Mouse (Mus musculus) embryonic stem cell, embryonic (primary cell): ENCODE data around the gene Cep170b.

ENCODE experiments used
- CTCF ChIA-PET, 4 experiments: fragments of 300-600 bp in 2 of 4; fragments of 350-600 bp in 2 of 4; sonication (Branson Sonifier 250); formaldehyde crosslinking; loops; one replicate each; lab custom pipeline; 2022; ENCODE audit warnings: inconsistent platforms in 2 of 4; lab: Charles Lee
- POLR2A ChIA-PET, 4 experiments: fragments of 300-600 bp in 2 of 4; fragments of 350-600 bp in 2 of 4; sonication (Branson Sonifier 250); formaldehyde crosslinking; loops; one replicate each; lab custom pipeline; 2022; ENCODE audit warnings: antibody characterized with exemption in 4 of 4, inconsistent platforms in 1 of 4; lab: Charles Lee

The Cep170b gene

DNA sequence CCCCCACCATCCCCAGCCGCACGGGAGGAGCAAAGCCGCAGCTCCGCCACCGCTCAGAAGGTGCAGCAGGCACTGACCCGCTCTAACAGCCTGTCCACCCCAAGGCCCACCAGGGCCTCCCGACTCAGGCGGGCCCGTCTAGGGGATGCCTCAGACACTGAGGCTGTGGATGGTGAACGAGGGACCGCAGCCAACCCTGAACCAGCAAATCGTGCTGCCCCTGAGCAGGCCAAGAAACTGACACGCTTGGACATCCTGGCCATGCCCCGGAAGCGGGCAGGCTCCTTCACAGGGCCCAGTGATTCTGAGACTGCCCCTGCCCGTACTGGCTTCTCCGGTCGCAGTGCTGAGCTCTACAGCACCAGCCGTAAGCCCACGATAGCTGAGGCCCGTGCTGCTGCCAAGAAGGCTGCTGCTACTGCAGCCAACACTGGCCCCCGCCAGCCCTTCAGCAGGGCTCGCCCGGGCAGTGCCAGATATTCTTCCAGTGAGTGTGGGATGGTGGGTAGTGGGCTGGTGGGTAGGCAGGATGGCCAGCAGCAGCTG is 18.8 kb downstream of the Cep170b start:
- CTCF ChIA-PET = interaction anchor here in 3 of 4 experiments (1.0 to 1.7 kb wide), 5 partner anchors 9 to 32 kb away, joined by 3 to 7 read pairs (median 3); no protein-coding TSS in a partner anchor
- POLR2A ChIA-PET = interaction anchor here in 2 of 4 experiments (1.1 to 2.6 kb wide), 5 partner anchors 8 to 133 kb away, joined by 3 to 6 read pairs (median 5); no protein-coding TSS in a partner anchor

DNA sequence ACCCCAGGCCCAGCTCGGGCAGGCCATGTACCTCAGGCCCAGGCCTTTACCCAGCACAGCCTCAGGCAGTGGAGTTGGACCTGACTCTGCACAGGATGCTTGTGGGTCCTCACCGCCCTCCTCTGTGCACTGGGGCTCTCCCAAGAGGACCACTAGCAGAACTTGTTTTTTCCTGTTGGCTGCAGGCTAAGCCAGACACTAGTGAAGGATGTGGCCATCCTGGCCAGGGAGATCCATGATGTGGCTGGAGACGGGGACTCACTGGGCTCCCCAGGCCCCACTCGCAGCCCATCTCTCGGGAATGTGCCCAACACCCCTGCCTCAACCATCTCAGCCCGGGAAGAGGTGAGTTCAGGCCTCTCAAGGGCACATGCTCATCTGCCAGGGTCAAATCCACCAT is 22.5 kb downstream of the Cep170b start:
- CTCF ChIA-PET = interaction anchor here (0.9 to 3.0 kb wide), 25 partner anchors 11 to 475 kb away, joined by 3 to 15 read pairs (median 5); partner anchors contain the start of genes Cep170b (in 2 of the 4) and Pld4 (in 1 of the 4)
- POLR2A ChIA-PET = interaction anchor here in 3 of 4 experiments (0.7 to 2.8 kb wide), 14 partner anchors 12 to 107 kb away, joined by 3 to 12 read pairs (median 3); partner anchors contain the start of gene Cdca4 (in 2 of the 3)

DNA sequence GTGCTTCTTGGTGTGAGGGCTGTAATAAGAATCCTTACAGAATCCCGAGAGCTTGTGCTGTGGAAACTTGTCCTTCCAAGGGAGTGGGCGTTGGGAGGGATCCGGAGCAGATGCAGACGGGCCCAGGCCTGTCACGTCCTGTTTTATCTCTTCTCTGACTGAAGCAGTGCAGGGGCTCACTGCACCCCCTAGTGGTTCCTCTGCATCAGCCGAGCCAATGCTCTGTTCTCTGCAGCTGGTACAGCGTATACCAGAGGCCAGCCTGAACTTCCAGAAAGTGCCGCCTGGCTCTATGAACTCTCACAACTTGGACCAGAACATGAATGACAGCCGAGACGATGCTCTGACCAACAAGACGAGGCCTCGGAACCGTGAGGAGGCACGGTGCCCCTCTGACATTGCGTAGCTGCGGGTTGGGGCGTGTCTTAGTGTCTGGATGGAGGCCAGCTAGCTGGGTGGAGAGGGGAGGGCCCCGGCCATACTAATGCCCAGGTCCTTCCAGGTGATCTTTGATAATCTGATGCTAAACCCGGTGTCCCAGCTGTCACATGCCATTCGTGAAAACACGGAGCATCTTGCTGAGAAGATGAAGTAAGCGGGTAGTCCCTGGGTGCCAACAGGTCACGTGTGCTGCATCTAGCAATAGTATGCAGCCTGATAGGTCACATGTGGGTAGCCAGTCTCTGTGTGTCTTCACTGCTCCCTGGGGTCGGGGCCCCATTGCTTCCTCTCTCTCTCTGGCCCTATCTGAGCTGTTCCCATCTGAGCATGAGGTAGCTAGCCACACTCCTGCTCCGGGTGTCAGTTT is 23.1 kb downstream of the Cep170b start:
- ChIA-PET POLR2A (interaction anchor here (0.6 to 2.8 kb wide), 16 partner anchors 13 to 1029 kb away, joined by 3 to 12 read pairs (median 3); partner anchors contain the start of gene Cdca4 (in 2 of the 4)), CTCF (interaction anchor here (0.6 to 3.0 kb wide), 34 partner anchors 8 to 474 kb away, joined by 3 to 15 read pairs (median 5); partner anchors contain the start of genes Cep170b (in 2 of the 4), Pld4 (in 2 of the 4) and Cdca4 (in 1 of the 4))

DNA sequence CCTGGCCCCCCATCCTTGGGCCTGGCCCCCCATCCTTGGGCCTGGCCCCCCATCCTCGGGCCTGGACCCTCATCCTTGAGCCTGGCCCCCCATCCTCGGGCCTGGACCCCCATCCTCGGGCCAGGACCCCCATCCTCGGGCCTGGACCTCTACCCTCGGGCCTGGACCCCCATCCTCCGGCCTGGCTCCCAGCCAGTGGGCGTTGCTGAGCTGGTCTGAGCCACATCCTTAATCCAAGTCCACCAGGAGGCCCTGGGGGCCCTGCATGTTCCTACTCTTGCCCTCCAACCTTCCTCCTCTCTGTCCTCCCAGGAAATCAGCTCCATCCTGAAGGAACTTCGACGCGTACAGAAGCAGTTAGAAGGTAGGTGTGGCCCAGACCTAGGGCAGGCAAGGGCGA is 24.0 kb downstream of the Cep170b start:
- ChIA-PET CTCF (interaction anchor here (0.9 to 3.0 kb wide), 20 partner anchors 9 to 192 kb away, joined by 3 to 15 read pairs (median 5); partner anchors contain the start of genes Cdca4 (in 1 of the 4) and Cep170b (in 1 of the 4)), POLR2A (interaction anchor here in 3 of 4 experiments (0.8 to 2.2 kb wide), 5 partner anchors 8 to 91 kb away, joined by 4 to 5 read pairs (median 5); no protein-coding TSS in a partner anchor)

DNA sequence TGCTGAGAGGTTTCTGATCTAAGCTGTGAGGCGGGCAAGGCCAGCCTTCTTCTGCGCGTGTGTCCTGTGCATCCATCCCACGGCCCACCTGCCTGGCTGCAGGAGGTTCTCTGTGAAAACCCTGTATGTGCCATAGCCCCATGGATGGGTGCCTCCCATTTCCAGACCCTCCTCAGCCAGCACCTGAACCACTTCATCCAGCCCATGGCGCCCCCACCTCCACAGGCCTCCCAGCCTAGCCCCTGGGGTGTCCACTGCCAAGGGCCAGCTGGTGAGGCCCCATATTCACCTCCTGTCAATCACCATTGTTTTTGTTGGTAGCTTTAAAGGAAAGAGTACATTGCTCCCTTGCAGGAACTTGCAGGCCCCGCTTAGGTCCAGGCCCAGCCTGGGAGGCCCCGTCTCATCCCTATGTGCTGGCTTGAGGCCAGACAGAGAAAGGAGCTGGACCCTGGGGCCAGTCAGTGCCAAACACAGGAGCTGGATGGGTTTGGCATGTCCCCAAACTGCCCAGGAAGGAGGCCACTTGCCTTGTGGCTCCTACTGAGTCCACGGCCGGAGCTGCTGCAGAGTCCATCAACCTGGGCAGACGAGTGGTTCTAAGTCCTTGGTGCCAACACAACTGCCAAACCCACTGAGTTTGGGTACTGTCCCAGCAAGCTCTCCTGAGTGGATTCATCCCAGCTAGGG is 24.8 kb downstream of the Cep170b start:
- ChIA-PET POLR2A (interaction anchor here in 3 of 4 experiments (0.6 to 2.2 kb wide), 9 partner anchors 9 to 413 kb away, joined by 3 to 5 read pairs (median 4); no protein-coding TSS in a partner anchor), CTCF (interaction anchor here in 3 of 4 experiments (0.5 to 3.5 kb wide), 16 partner anchors 15 to 561 kb away, joined by 3 to 31 read pairs (median 6); no protein-coding TSS in a partner anchor)

DNA sequence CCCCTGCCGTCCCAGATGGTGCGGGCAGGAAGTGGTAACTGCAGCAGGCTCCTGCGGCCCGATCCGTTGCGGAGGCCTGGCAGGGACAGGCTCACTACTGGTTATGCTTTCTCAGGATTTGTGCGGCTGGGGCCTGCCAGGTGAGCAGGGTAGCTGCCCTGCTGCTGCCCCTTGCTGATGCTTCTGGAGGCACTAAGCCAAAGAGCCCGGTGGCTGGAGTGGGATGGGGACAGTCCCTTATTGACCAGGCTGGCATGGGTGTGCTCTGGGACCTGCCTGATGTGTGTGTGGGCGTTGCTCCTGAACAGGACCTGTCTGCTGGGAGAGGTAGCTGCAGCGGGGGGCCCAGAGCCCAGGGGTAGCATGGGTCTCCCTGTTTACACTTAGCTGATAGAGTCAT is 25.5 kb downstream of the Cep170b start:
- CTCF ChIA-PET = interaction anchor here in 3 of 4 experiments (0.5 to 3.5 kb wide), 14 partner anchors 17 to 1928 kb away, joined by 3 to 31 read pairs (median 5); no protein-coding TSS in a partner anchor
- POLR2A ChIA-PET = interaction anchor here in 3 of 4 experiments (0.5 to 3.0 kb wide), 11 partner anchors 9 to 204 kb away, joined by 3 to 10 read pairs (median 4); partner anchors contain the start of genes Cdca4 (in 1 of the 3) and Pld4 (in 1 of the 3)

DNA sequence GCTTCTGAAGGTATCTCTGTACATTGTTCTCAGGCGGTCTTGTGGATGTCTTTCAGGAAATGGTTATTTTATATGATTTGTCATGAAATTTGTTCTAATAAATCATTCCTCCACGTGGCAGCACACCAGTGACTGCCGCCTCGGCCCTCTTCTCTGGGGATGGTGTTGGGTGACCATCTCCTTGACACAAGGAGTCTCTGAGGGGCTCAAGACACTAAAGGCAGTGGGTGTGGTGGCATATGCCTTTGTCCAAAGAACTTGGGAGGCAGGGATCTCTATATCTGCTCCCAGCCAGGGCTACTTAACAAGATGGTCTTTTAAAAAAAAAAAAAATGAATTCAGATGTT is 26.2 kb downstream of the Cep170b start:
- CTCF ChIA-PET = interaction anchor here (0.6 to 3.5 kb wide), 60 partner anchors 9 to 601 kb away, joined by 3 to 31 read pairs (median 4); partner anchors contain the start of genes Clba1 (in 2 of the 4), Btbd6 (in 1 of the 4), Cdca4 (in 1 of the 4) and Cep170b (in 1 of the 4)
- POLR2A ChIA-PET = interaction anchor here in 3 of 4 experiments (0.5 to 3.0 kb wide), 22 partner anchors 9 to 1962 kb away, joined by 3 to 10 read pairs (median 4); partner anchors contain the start of genes Cdca4 (in 1 of the 3), Clba1 (in 1 of the 3) and Pld4 (in 1 of the 3)

DNA sequence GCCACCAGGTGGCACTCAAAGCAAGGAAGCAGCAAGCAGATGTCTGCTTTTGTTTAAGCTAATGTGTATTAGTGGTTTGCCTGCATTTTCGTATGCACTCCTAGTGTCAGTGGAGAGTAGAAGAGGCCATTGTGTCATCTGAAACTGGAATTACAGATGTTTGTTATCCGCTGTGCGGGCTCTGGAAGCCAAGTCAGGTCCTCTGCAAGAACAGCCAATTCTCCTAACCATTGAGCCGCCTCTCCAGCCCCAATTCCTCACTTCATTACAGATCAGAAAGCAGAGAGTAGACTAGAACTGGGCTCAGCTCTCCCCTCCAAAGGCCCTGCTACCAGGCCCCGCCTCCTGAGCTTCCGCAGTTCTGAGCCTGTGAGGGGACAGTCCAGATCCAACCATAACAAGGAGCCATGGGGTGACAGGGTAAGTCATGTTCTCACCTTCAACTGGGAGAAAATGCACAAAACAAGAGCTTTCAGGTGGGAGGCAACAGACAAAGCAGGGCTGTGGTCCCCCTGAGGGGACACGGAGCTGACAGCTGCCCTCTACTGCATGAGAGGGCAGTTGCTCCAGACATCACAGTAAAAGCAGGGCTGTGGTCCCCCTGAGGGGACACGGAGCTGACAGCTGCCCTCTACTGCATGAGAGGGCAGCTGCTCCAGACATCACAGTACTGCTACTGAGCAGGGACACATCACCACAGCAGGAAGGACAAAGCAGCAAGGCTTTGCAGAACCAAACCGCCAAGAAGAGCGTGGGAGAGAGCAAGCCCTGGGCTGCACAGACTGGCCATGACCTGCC is 26.8 kb downstream of the Cep170b start:
- CTCF ChIA-PET = interaction anchor here (0.6 to 3.5 kb wide), 66 partner anchors 8 to 602 kb away, joined by 3 to 31 read pairs (median 4); partner anchors contain the start of genes Clba1 (in 2 of the 4), Btbd6 (in 1 of the 4), Cdca4 (in 1 of the 4) and Cep170b (in 1 of the 4)
- POLR2A ChIA-PET = interaction anchor here in 3 of 4 experiments (0.6 to 3.0 kb wide), 27 partner anchors 9 to 1962 kb away, joined by 3 to 10 read pairs (median 4); partner anchors contain the start of genes Brf1 (in 1 of the 3), Cdca4 (in 1 of the 3), Clba1 (in 1 of the 3) and Pld4 (in 1 of the 3)

DNA sequence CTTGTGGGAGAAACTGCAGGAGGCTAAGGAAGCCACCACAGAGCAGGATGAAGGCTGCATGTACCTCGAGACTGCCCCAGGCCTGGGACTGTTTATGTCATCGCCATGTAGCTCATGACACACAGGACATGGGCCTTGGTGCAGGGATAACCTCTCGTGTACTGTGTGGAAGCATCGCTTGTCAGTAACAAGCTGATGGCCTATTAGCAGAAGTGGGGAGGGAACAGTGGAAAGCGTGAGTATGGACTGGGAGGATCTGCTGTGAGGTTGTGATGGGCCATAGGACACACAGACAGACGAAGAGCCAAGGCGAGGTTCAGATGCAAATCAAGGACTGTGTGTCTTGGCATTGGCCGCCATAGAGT is 27.3 kb downstream of the Cep170b start:
- ChIA-PET CTCF (interaction anchor here (0.6 to 3.5 kb wide), 39 partner anchors 8 to 602 kb away, joined by 3 to 31 read pairs (median 4); partner anchors contain the start of genes Btbd6 (in 1 of the 4), Cdca4 (in 1 of the 4) and Pld4 (in 1 of the 4)), POLR2A (interaction anchor here in 3 of 4 experiments (0.6 to 3.0 kb wide), 24 partner anchors 8 to 266 kb away, joined by 3 to 10 read pairs (median 4); partner anchors contain the start of genes Brf1 (in 1 of the 3), Cdca4 (in 1 of the 3), Clba1 (in 1 of the 3) and Pld4 (in 1 of the 3))

DNA sequence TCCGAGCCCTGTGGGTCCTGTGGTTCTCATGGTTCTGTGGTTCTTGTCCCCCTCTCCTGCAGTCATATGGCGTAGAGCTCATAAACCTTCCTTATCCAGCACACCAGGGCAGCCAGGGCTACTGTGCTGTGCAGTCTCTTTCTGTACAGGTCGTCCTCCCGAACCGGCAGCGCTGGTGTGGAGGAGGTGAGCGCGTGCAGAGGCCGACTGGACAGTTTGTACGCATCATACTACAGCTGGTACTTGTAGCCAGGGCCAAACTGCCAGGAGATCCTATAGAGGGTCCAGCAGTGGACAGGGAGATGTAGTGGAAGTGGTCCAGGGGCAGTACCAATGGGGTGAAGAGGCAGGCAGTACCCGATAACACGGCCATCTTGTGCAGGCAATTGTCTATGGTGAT is 30.7 kb downstream of the Cep170b start:
- POLR2A ChIA-PET = interaction anchor here in 2 of 4 experiments (1.1 to 1.4 kb wide), 4 partner anchors 11 to 87 kb away, joined by 3 to 4 read pairs (median 3); no protein-coding TSS in a partner anchor
- CTCF ChIA-PET = interaction anchor here in 2 of 4 experiments (1.2 to 1.4 kb wide), 2 partner anchors 93 kb away, joined by 4 to 6 read pairs; no protein-coding TSS in a partner anchor

DNA sequence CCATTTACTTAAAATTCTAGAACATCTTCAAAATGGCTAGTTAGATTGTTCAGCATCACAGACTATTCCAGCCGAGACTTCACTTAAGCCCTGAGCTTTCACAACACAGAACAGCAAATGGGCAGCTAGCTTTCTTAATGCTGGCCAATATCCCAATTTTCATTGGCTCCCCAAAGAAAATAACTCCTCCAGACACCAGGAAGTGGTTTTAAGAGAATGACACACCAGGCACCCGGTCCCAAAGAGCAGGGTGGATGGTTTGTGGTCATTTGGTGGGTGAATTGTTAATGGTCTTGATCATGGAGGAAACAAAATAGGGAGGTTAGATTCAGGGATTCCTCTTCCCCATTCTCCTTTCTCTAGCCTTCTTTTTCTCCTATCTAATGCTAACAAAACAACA is 32.1 kb downstream of the Cep170b start:
- CTCF ChIA-PET = no interaction called here
- POLR2A ChIA-PET = no interaction called here

DNA sequence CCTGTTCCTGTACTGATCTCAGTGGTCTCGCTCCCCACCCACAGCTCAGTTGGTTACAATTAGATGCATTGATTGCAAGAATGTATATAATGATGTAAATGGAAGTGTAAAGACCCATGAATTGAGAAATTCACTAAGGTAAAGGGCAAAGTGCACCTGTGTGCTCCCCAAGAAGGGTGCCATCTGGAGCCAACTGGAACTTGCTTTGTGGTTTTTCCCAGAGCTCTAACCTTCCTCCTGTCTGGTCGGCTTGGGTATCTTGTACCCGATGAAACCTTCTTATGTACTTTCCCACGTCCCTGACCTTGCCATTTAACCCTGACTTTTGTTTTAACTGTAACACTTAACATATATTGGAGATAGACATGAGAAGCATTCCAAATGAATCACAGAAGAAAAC is 35.6 kb downstream of the Cep170b start:
- ChIA-PET CTCF (interaction anchor here in 3 of 4 experiments (0.6 to 1.8 kb wide), 5 partner anchors 9 to 93 kb away, joined by 3 to 8 read pairs (median 5); no protein-coding TSS in a partner anchor), POLR2A (interaction anchor here in 2 of 4 experiments (0.9 to 1.2 kb wide), 5 partner anchors 8 to 40 kb away, joined by 3 to 6 read pairs (median 4); no protein-coding TSS in a partner anchor)

DNA sequence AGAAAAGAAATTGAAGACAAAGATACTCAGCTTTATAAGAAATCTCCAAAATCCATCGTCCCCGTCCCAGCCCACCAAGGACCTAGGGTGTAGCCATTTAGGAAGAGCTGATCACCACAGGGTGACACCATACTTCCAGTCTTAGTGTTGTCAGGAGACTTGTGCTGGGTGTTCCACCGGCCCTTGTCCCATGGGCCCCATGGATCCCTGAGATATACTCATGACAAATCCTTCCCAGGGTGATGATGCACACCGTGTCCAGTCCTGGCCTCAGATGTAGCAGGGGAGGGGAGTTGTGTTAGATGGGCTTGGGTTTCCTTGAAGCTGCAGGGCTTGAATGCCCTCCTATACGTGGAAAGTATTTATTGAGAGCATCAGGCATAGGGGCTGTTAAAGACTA is 37.6 kb downstream of the Cep170b start:
- CTCF ChIA-PET = interaction anchor here in 3 of 4 experiments (0.8 to 1.3 kb wide), 3 partner anchors 11 to 34 kb away, joined by 3 to 5 read pairs (median 3); no protein-coding TSS in a partner anchor
- POLR2A ChIA-PET = interaction anchor here in 1 of 4 experiments (0.7 to 1.7 kb wide), 2 partner anchors 10 to 36 kb away, joined by 3 to 7 read pairs; no protein-coding TSS in a partner anchor

DNA sequence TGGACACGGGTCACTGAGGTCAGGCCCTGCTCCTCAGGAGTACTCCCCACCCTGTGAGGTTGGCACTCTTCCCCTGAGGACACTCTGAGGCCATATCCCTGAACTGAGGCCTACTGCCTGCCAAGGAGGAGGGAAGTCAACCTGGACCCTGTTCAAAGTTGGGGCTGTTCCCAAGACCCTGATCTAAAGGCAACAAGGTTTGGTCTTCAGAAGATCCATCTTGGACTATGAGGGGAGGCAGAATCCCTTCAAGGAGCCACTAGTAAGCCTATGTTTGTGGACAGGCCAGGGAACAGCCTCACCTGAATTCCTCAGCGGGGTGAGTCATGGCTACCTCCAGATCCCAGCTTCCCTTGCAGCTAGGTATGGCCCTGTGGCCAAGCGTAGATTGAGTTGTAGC is 39.2 kb downstream of the Cep170b start:
- POLR2A ChIA-PET = interaction anchor here in 2 of 4 experiments (1.1 to 2.0 kb wide), 3 partner anchors 10 to 62 kb away, joined by 3 to 10 read pairs (median 8); no protein-coding TSS in a partner anchor
- CTCF ChIA-PET = interaction anchor here (0.5 to 1.3 kb wide), 8 partner anchors 11 to 362 kb away, joined by 3 to 7 read pairs (median 4); no protein-coding TSS in a partner anchor
